Comparison of ENCODE assay signal across 22 mouse cellular contexts in the genomic region with DNA sequence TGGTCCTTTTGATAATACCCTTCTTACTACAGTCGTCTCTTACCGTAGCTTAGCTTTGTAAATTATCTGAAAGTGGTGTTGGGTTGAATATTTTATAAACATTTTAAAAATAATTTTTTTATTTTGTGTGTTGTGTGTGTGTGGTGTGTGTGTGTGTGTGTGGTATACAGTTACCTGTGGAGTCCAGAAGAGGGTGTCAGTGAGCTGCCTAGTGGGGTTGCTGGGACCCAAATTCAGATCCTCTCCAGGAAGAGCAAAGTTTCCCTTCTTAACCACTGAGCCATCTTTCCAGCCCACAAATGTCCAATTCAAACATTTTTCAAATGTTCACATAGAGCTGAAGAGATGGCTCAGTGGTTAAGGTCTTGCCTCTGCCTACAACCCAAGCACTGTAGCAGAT.
A peak's percentile ranks its signal among the peaks of the same experiment; 100 is the strongest.
DNase-seq lines count a peak whose midpoint lies in the region; ATAC-seq and TF ChIP-seq lines count a peak whose summit lies in the region.
"Had no signal": no experiment of that assay in that cellular context is flagged by ENCODE, and none has a peak within 500 bp of the region (broad histone marks: within the 10 kb centered on the region; RNA-seq: fewer than 3 reads in every experiment).

No protein-coding gene starts in this region.

- TF ChIP-seq POLR2A in heart, adult 2 months (IDR thresholded peaks at IDR 0.05; ENCODE audit: insufficient read depth, low read depth, low read length) = no peak

- no peak for DNase-seq in heart, embryonic 10.5 days (ENCODE audit: low spot score)
- DNase-seq in heart, adult 2 months = no peak
- no peak for DNase-seq in midbrain, embryonic 10.5 days (ENCODE audit: low spot score)
- DNase-seq in adrenal gland, adult 18-20 months (ENCODE audit: low spot score in 2 of 2) = no peak
- no peak for DNase-seq in spleen, postnatal 14 days (ENCODE audit: low spot score in 2 of 2)
- DNase-seq: adrenal gland, adult 8-10 months; cerebellum, adult 11-12 months; cerebellum, postnatal 14 days; heart, postnatal 14 days; kidney, adult 18-20 months; layer of hippocampus, postnatal 36 days; liver, postnatal 0 days; lung, postnatal 10 days; right cerebral cortex, postnatal 4 days had no signal

- H3K4me1 ChIP-seq in heart, embryonic 10.5 days = peaks cover 17% of the 10 kb centered on the region; the same call in 1 of the 2 replicates
- H3K4me1 ChIP-seq in heart, adult 2 months (ENCODE audit: control insufficient read depth, insufficient read depth, low read length) = no peaks in the 10 kb centered on the region
- peaks cover 31% of the 10 kb centered on the region for H3K4me1 ChIP-seq in midbrain, embryonic 10.5 days
- peaks cover 23% of the 10 kb centered on the region for H3K4me1 ChIP-seq in midbrain, embryonic 16.5 days (ENCODE audit: control insufficient read depth, insufficient read depth, low read length)
- peaks cover 29% of the 10 kb centered on the region for H3K4me1 ChIP-seq in forebrain, embryonic 12.5 days
- peaks cover 25% of the 10 kb centered on the region for H3K4me1 ChIP-seq in midbrain, embryonic 15.5 days

- H3K27me3 ChIP-seq in heart, embryonic 10.5 days (ENCODE audit: insufficient read depth, poor library complexity, severe bottlenecking) = peaks cover 2% of the 10 kb centered on the region
- H3K27me3 ChIP-seq in heart, adult 2 months (ENCODE audit: control insufficient read depth, insufficient read depth, low read length) = no peaks in the 10 kb centered on the region
- H3K27me3 ChIP-seq in midbrain, embryonic 10.5 days (ENCODE audit: low read depth, poor library complexity, severe bottlenecking) = peaks cover 10% of the 10 kb centered on the region; the same call in 1 of the 2 replicates
- no peaks in the 10 kb centered on the region for H3K27me3 ChIP-seq in midbrain, embryonic 16.5 days (ENCODE audit: control insufficient read depth, insufficient read depth, low read depth, low read length)
- peaks cover 9% of the 10 kb centered on the region for H3K27me3 ChIP-seq in forebrain, embryonic 12.5 days
- H3K27me3 ChIP-seq in midbrain, embryonic 15.5 days (replicated peaks) = no peaks in the 10 kb centered on the region
- H3K27me3 ChIP-seq: embryonic facial prominence, embryonic 13.5 days; limb, embryonic 15.5 days had no signal

- no peak overlapping the region for H3K4me2 ChIP-seq in midbrain, embryonic 16.5 days (ENCODE audit: low read length)
- H3K4me2 ChIP-seq in forebrain, embryonic 12.5 days = no peak overlapping the region
- H3K4me2 ChIP-seq in midbrain, embryonic 15.5 days = no peak overlapping the region
- H3K4me2 ChIP-seq: embryonic facial prominence, embryonic 13.5 days; limb, embryonic 15.5 days had no signal

- H3K27ac ChIP-seq in heart, embryonic 10.5 days = 0 out of 2 replicates have a peak overlapping the region, but pooled peaks have one; percentile 7
- no peak overlapping the region for H3K27ac ChIP-seq in heart, adult 2 months
- peak overlapping the region; percentile 68 for H3K27ac ChIP-seq in midbrain, embryonic 10.5 days (replicated peaks)
- H3K27ac ChIP-seq in midbrain, embryonic 16.5 days (ENCODE audit: low read length) = no peak overlapping the region
- peak overlapping the region; percentile 69; the same call in 1 of the 2 replicates for H3K27ac ChIP-seq in forebrain, embryonic 12.5 days
- H3K27ac ChIP-seq in midbrain, embryonic 15.5 days = 0 out of 2 replicates have a peak overlapping the region, but pooled peaks have one; percentile 22
- H3K27ac ChIP-seq: hindbrain, postnatal 0 days; kidney, postnatal 0 days; limb, embryonic 15.5 days; stomach, postnatal 0 days had no signal

- intact Hi-C loops in heart, adult 2 months (cut with DNase I) = no loop called here

- ATAC-seq in midbrain, embryonic 16.5 days = no peak
- no peak for ATAC-seq in forebrain, embryonic 12.5 days (ENCODE audit: low FRiP score)
- ATAC-seq in midbrain, embryonic 15.5 days (replicated peaks) = no peak
- ATAC-seq: liver, postnatal 0 days had no signal

- H3K9ac ChIP-seq in heart, adult 2 months (ENCODE audit: low read depth, low read length) = no peak overlapping the region
- H3K9ac ChIP-seq in midbrain, embryonic 16.5 days (ENCODE audit: low read depth, low read length) = no peak overlapping the region
- H3K9ac ChIP-seq in forebrain, embryonic 12.5 days = no peak overlapping the region
- H3K9ac ChIP-seq in midbrain, embryonic 15.5 days = no peak overlapping the region
- H3K9ac ChIP-seq: embryonic facial prominence, embryonic 13.5 days; limb, embryonic 15.5 days; liver, postnatal 0 days had no signal

- no peaks in the 10 kb centered on the region for H3K9me3 ChIP-seq in heart, embryonic 10.5 days
- H3K9me3 ChIP-seq in midbrain, embryonic 10.5 days (replicated peaks) = no peaks in the 10 kb centered on the region
- no peaks in the 10 kb centered on the region for H3K9me3 ChIP-seq in midbrain, embryonic 16.5 days (replicated peaks; ENCODE audit: control insufficient read depth, low read length, poor library complexity, severe bottlenecking)
- H3K9me3 ChIP-seq in forebrain, embryonic 12.5 days = no peaks in the 10 kb centered on the region
- H3K9me3 ChIP-seq in midbrain, embryonic 15.5 days = no peaks in the 10 kb centered on the region
- H3K9me3 ChIP-seq: embryonic facial prominence, embryonic 13.5 days; limb, embryonic 15.5 days had no signal

- H3K79me2 ChIP-seq in heart, adult 2 months (replicated peaks; ENCODE audit: control insufficient read depth, insufficient read depth, low read length) = no peaks in the 10 kb centered on the region

- TF ChIP-seq CTCF in heart, adult 2 months (IDR thresholded peaks at IDR 0.05) = no peak

- no peak for TF ChIP-seq EP300 in heart, adult 2 months (IDR thresholded peaks at IDR 0.05; ENCODE audit: insufficient read depth, low read depth, low read length)

- WGBS in heart, embryonic 10.5 days = 45% methylated on average over 2 of the region's 2 CpGs
- WGBS in heart, adult 2 months = 30% methylated on average over 2 of the region's 2 CpGs
- WGBS in midbrain, embryonic 10.5 days = 89% methylated on average over 2 of the region's 2 CpGs
- WGBS in midbrain, embryonic 16.5 days = 51% methylated on average over 2 of the region's 2 CpGs
- 41% methylated on average over 2 of the region's 2 CpGs for WGBS in forebrain, embryonic 12.5 days
- WGBS in midbrain, embryonic 15.5 days = 61% methylated on average over 2 of the region's 2 CpGs

- no peaks in the 10 kb centered on the region for H3K36me3 ChIP-seq in heart, embryonic 10.5 days
- H3K36me3 ChIP-seq in heart, adult 2 months (ENCODE audit: control insufficient read depth, insufficient read depth, low read length) = no peaks in the 10 kb centered on the region
- no peaks in the 10 kb centered on the region for H3K36me3 ChIP-seq in midbrain, embryonic 10.5 days
- H3K36me3 ChIP-seq in midbrain, embryonic 16.5 days (ENCODE audit: control insufficient read depth, insufficient read depth, low read length) = no peaks in the 10 kb centered on the region
- H3K36me3 ChIP-seq in forebrain, embryonic 12.5 days (replicated peaks) = no peaks in the 10 kb centered on the region
- H3K36me3 ChIP-seq in midbrain, embryonic 15.5 days (replicated peaks) = no peaks in the 10 kb centered on the region
- H3K36me3 ChIP-seq: embryonic facial prominence, embryonic 13.5 days; limb, embryonic 15.5 days had no signal

- H3K4me3 ChIP-seq in heart, embryonic 10.5 days = no peak overlapping the region
- H3K4me3 ChIP-seq in heart, adult 2 months = no peak overlapping the region
- H3K4me3 ChIP-seq in midbrain, embryonic 10.5 days = no peak overlapping the region
- no peak overlapping the region for H3K4me3 ChIP-seq in midbrain, embryonic 16.5 days (ENCODE audit: low read depth, low read length)
- no peak overlapping the region for H3K4me3 ChIP-seq in forebrain, embryonic 12.5 days (replicated peaks)
- no peak overlapping the region for H3K4me3 ChIP-seq in midbrain, embryonic 15.5 days
- H3K4me3 ChIP-seq: embryonic facial prominence, embryonic 13.5 days; limb, embryonic 15.5 days had no signal

Comparison
In these comparisons a context has a peak if more than half of its experiments do, and no peak if none do; other contexts are left out.
1. H3K27ac ChIP-seq: peak in heart, embryonic 10.5 days (single experiment), midbrain, embryonic 10.5 days (single experiment), forebrain, embryonic 12.5 days (single experiment) and midbrain, embryonic 15.5 days (single experiment); none in heart, adult 2 months (single experiment) and midbrain, embryonic 16.5 days (single experiment).